8 mouse cellular contexts compared by ENCODE assay signal in the genomic region with DNA sequence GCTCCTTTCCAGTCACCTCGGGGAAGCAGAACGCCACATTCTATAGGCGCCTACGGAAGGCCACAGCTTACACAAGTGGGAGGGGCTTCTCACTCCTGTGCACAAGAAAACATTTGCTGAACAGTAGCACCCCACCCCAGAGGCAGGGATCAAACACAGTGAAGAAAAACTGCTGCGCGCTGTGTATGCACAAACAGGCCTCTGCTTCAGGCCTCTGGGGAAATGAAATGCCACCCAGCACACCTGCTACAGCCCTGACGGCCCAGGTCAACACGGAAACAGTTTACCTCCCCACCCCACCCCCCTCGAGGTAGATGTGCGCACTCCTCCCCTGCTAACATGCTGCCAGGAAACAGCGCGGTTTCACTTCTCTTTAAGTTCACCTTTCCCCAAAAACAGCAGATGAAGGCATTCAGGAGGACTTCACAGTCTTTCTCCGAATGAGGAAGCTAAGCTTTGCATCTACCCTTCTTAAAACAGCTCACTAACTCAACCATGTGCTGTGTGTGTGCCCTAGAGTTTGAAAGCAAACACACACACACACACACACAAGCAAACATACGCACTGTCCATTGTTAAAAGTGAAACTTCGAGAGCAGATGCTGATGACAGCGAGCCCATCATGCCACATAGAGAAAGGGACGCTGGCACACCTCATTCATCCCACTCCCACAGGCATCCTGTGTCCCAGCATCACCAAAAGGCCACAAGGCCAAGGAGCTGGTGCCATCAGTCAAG. TPM values are rescaled to one million over a fixed set of nuclear protein-coding genes. Genes with fewer than 3 reads are reported as not detected.
DNase-seq lines count a peak whose midpoint lies in the region; ATAC-seq and TF ChIP-seq lines count a peak whose summit lies in the region.

No protein-coding gene starts in this region.

- ATAC-seq in CD4-positive, CD25-positive, alpha-beta regulatory T cell, adult 4 months, result peak; percentile 76
- no peak for ATAC-seq in intestine, embryonic 14.5 days (replicated peaks; ENCODE audit: low FRiP score, low TSS enrichment, low read depth)
- peak; percentile 27 for ATAC-seq in megakaryocyte progenitor cell, adult 5-6 weeks (replicated peaks; ENCODE audit: poor library complexity)

- peaks cover 57% of the 10 kb centered on the region for H3K4me1 ChIP-seq in intestine, embryonic 14.5 days (replicated peaks; ENCODE audit: control insufficient read depth, insufficient read depth, low read length)
- H3K4me1 ChIP-seq in kidney, adult 2 months (ENCODE audit: control insufficient read depth, insufficient read depth, low read length), result peaks cover 27% of the 10 kb centered on the region

- 0 out of 2 replicates have a peak overlapping the region, but pooled peaks have one; percentile 9 for H3K4me2 ChIP-seq in intestine, embryonic 14.5 days (ENCODE audit: low read length)

- H3K9me3 ChIP-seq in intestine, embryonic 14.5 days (ENCODE audit: control insufficient read depth, low read length), result peaks cover 2% of the 10 kb centered on the region; the same call in 1 of the 2 replicates

- no peak overlapping the region for H3K9ac ChIP-seq in intestine, embryonic 14.5 days (ENCODE audit: low read length)

- TF ChIP-seq CTCF in kidney, adult 2 months (conservative IDR thresholded peaks at IDR 0.05; ENCODE audit: insufficient read depth, insufficient read length, low read depth, low read length), result no peak

- WGBS in intestine, embryonic 14.5 days, result 55% methylated on average over 17 of the region's 17 CpGs
- 45% methylated on average over 17 of the region's 17 CpGs for WGBS in kidney, adult 2 months

- H3K27me3 ChIP-seq in intestine, embryonic 14.5 days (replicated peaks; ENCODE audit: control insufficient read depth, insufficient read depth, low read length), result no peaks in the 10 kb centered on the region
- H3K27me3 ChIP-seq in kidney, adult 2 months (replicated peaks; ENCODE audit: control insufficient read depth, insufficient read depth, low read length), result no peaks in the 10 kb centered on the region

- no peak for TF ChIP-seq POLR2A in kidney, adult 2 months (IDR thresholded peaks at IDR 0.05; ENCODE audit: low read depth, low read length)

- DNase-seq in R1 (ENCODE audit: low read depth, low spot score), result peak; percentile 56
- DNase-seq in intestine, embryonic 14.5 days (ENCODE audit: low spot score), result no peak
- no peak for DNase-seq in left cerebral cortex, postnatal 14 days (ENCODE audit: low spot score in 2 of 2)
- no peak for DNase-seq in left cerebral cortex, postnatal 36 days (ENCODE audit: low spot score in 2 of 2)
- no peak for DNase-seq in kidney, adult 2 months
- DNase-seq in embryo, embryonic 10.5 days (ENCODE audit: low spot score), result no peak

- H3K27ac ChIP-seq in intestine, embryonic 14.5 days (ENCODE audit: low read depth), result 0 out of 2 replicates have a peak overlapping the region, but pooled peaks have one; percentile 5
- H3K27ac ChIP-seq in kidney, adult 2 months (ENCODE audit: insufficient read depth, low read depth, low read length), result no peak overlapping the region

- intact Hi-C loops in left cerebral cortex, postnatal 14 days (cut with DNase I), result no loop called here
- intact Hi-C loops in left cerebral cortex, postnatal 36 days (cut with DNase I), result no loop called here

- no peak overlapping the region for H3K4me3 ChIP-seq in intestine, embryonic 14.5 days (ENCODE audit: low read depth, low read length)
- no peak overlapping the region for H3K4me3 ChIP-seq in kidney, adult 2 months (ENCODE audit: insufficient read depth, low read depth, low read length)

- no peaks in the 10 kb centered on the region for H3K36me3 ChIP-seq in intestine, embryonic 14.5 days (ENCODE audit: control insufficient read depth, insufficient read depth, low read length)
- no peaks in the 10 kb centered on the region for H3K36me3 ChIP-seq in kidney, adult 2 months (ENCODE audit: control insufficient read depth, insufficient read depth, low read length)

RNA-seq across cellular contexts. Expression of a gene that starts 13.7 kb away (rescaled TPM):
- polyA plus RNA-seq in CD4-positive, CD25-positive, alpha-beta regulatory T cell, adult 4 months (2017; shearing (Covaris generic)), result 10 to 100 TPM; 63.3 to 68.7 TPM
- polyA plus RNA-seq in intestine, embryonic 14.5 days (2014; fragmentation: Nextera tagmentation; extraction: Ambion mirVana), result 49.3 and 51.6 TPM in 2 replicates
- total RNA-seq in megakaryocyte progenitor cell, adult 5-6 weeks (2015), result 97.1 and 100 TPM in 2 replicates
- total RNA-seq in megakaryocyte progenitor cell, adult 5-6 weeks (2017), result 73.4 and 76.7 TPM in 2 replicates
- 10 to 100 TPM; 49.5 to 50.0 TPM for total RNA-seq in left cerebral cortex, postnatal 14 days (2021)
- total RNA-seq in left cerebral cortex, postnatal 36 days (2021), result 10 to 100 TPM; 59.9 to 60.6 TPM
- polyA plus RNA-seq in kidney, adult 2 months (2012; rRNA removed), result 27.1 and 30.3 TPM in 2 replicates
